Mouse (Mus musculus) MEL (cell line): ENCODE measurements around the gene Sostdc1. TPM values are rescaled to one million over a fixed set of nuclear protein-coding genes. Genes with fewer than 3 reads are reported as not detected.

Source experiments
- DNase-seq: peaks from one replicate; pipeline ENCODE4 v3.0.0; 2011; ENCODE audit warnings: low read depth, low spot score
- H3K27ac ChIP-seq: 2 replicates; pipeline ENCODE4 v1.5.1; 2012; ENCODE audit warnings: low read depth, mild to moderate bottlenecking, control low read depth, low read length, moderate library complexity; ENCODE audit not compliant: control insufficient read depth
- H3K27me3 ChIP-seq, 2 experiments: fragments of 150-350 bp in 1 of 2; sonication (generic) in 1 of 2; 2 replicates each; pipeline ENCODE4 v1.6.1; 2012; ENCODE audit warnings: low read length in 2 of 2, mild to moderate bottlenecking in 2 of 2, improper control_type of control experiment in 1 of 2, moderate library complexity in 1 of 2; ENCODE audit not compliant: insufficient read depth in 2 of 2, control insufficient read depth in 1 of 2
- H3K36me3 ChIP-seq, 2 experiments: 2 replicates each; pipeline ENCODE4 v1.6.1; 2012 to 2014; ENCODE audit warnings: low read length in 2 of 2, improper control_type of control experiment in 1 of 2, inconsistent platforms in 1 of 2, mild to moderate bottlenecking in 1 of 2; ENCODE audit not compliant: insufficient read depth in 2 of 2, control insufficient read depth in 1 of 2
- H3K4me1 ChIP-seq, 2 experiments: fragments of 150-350 bp in 1 of 2; sonication (generic) in 1 of 2; 2 replicates each; pipeline ENCODE4 v1.6.1; 2012; ENCODE audit warnings: low read length in 2 of 2, improper control_type of control experiment in 1 of 2, mild to moderate bottlenecking in 1 of 2; ENCODE audit not compliant: insufficient read depth in 2 of 2, control insufficient read depth in 1 of 2
- H3K4me3 ChIP-seq, 2 experiments: fragments of 150-350 bp in 1 of 2; sonication (generic) in 1 of 2; 2 replicates each; pipeline ENCODE4 v1.5.1; 2012; ENCODE audit warnings: low read depth in 2 of 2, low read length in 2 of 2, mild to moderate bottlenecking in 2 of 2, moderate library complexity in 2 of 2, control low read depth in 1 of 2, improper control_type of control experiment in 1 of 2; ENCODE audit not compliant: control insufficient read depth in 1 of 2, insufficient read depth in 1 of 2
- H3K79me2 ChIP-seq: 2 replicates; pipeline ENCODE4 v1.6.1; 2012; ENCODE audit warnings: mild to moderate bottlenecking, low read length, moderate library complexity; ENCODE audit not compliant: control insufficient read depth, poor library complexity, insufficient read depth
- H3K9ac ChIP-seq: 2 replicates; pipeline ENCODE4 v1.6.1; 2012; ENCODE audit warnings: low read depth, mild to moderate bottlenecking, control low read depth, low read length, moderate library complexity; ENCODE audit not compliant: control insufficient read depth, poor library complexity, severe bottlenecking
- H3K9me3 ChIP-seq: fragments of 150-350 bp; sonication (generic); replicated peaks from 2 replicates; pipeline ENCODE4 v1.6.1; 2012; ENCODE audit warnings: mild to moderate bottlenecking, low read length, improper control_type of control experiment, moderate library complexity; ENCODE audit not compliant: insufficient read depth
- BHLHE40 ChIP-seq: IDR thresholded peaks from 2 replicates; pipeline ENCODE4 v1.6.1; 2012; ENCODE audit warnings: low read depth, mild to moderate bottlenecking, inconsistent platforms, low read length, improper control_type of control experiment, borderline replicate concordance
- ELF1 ChIP-seq: IDR thresholded peaks from 2 replicates; pipeline ENCODE4 v1.6.1; 2014; ENCODE audit warnings: low read depth, mild to moderate bottlenecking, inconsistent platforms, low read length, improper control_type of control experiment, moderate library complexity
- GABPA ChIP-seq: IDR thresholded peaks from 2 replicates; pipeline ENCODE4 v1.6.1; 2012; ENCODE audit warnings: low read depth, mild to moderate bottlenecking, inconsistent platforms, low read length, improper control_type of control experiment, moderate library complexity
- HCFC1 ChIP-seq: IDR thresholded peaks from 2 replicates; pipeline ENCODE4 v1.6.1; 2012; ENCODE audit warnings: low read depth, mild to moderate bottlenecking, inconsistent platforms, low read length, improper control_type of control experiment, moderate library complexity
- JUND ChIP-seq: IDR thresholded peaks from 2 replicates; pipeline ENCODE4 v1.6.1; 2011; ENCODE audit warnings: low read depth, mild to moderate bottlenecking, improper control_type of control experiment, low read length
- MAX ChIP-seq: IDR thresholded peaks from 2 replicates; pipeline ENCODE4 v1.6.1; 2011; ENCODE audit warnings: low read length, improper control_type of control experiment
- MAZ ChIP-seq: IDR thresholded peaks from 2 replicates; pipeline ENCODE4 v1.6.1; 2012; ENCODE audit warnings: low read depth, mild to moderate bottlenecking, inconsistent platforms, low read length, improper control_type of control experiment
- MEF2A ChIP-seq: IDR thresholded peaks from 2 replicates; pipeline ENCODE4 v1.6.1; 2014; ENCODE audit warnings: low read depth, mild to moderate bottlenecking, inconsistent platforms, low read length, improper control_type of control experiment; ENCODE audit not compliant: poor library complexity, insufficient replicate concordance, severe bottlenecking; ENCODE audit errors: extremely low read depth
- MXI1 ChIP-seq: IDR thresholded peaks from 2 replicates; pipeline ENCODE4 v1.6.1; 2011; ENCODE audit warnings: mild to moderate bottlenecking, low read depth, low read length, improper control_type of control experiment
- MYB ChIP-seq: IDR thresholded peaks from 2 replicates; pipeline ENCODE4 v1.6.1; 2011; ENCODE audit warnings: mild to moderate bottlenecking, low read depth, low read length, improper control_type of control experiment
- MYC ChIP-seq: IDR thresholded peaks from 2 replicates; pipeline ENCODE4 v1.6.1; 2011; ENCODE audit warnings: low read depth, mild to moderate bottlenecking, low read length, improper control_type of control experiment, moderate library complexity
- NELFE ChIP-seq: IDR thresholded peaks from 2 replicates; pipeline ENCODE4 v1.6.1; 2011; ENCODE audit warnings: low read depth, low read length, improper control_type of control experiment
- NRF1 ChIP-seq: IDR thresholded peaks from 2 replicates; pipeline ENCODE4 v1.6.1; 2014; ENCODE audit warnings: low read depth, mild to moderate bottlenecking, inconsistent platforms, low read length, improper control_type of control experiment, moderate library complexity; ENCODE audit not compliant: poor library complexity, insufficient read depth, severe bottlenecking
- SMC3 ChIP-seq: IDR thresholded peaks from 2 replicates; pipeline ENCODE4 v1.6.1; 2011; ENCODE audit warnings: low read depth, low read length, improper control_type of control experiment
- TAL1 ChIP-seq: IDR thresholded peaks from 2 replicates; pipeline ENCODE4 v1.6.1; 2012; ENCODE audit warnings: mild to moderate bottlenecking, inconsistent platforms, low read length, moderate library complexity, mixed read lengths
- TCF12 ChIP-seq: IDR thresholded peaks from 2 replicates; pipeline ENCODE4 v1.6.1; 2014; ENCODE audit warnings: low read depth, mild to moderate bottlenecking, inconsistent platforms, low read length, improper control_type of control experiment, moderate library complexity
- UBTF ChIP-seq: IDR thresholded peaks from 2 replicates; pipeline ENCODE4 v1.6.1; 2012; ENCODE audit warnings: low read depth, mild to moderate bottlenecking, inconsistent platforms, low read length, improper control_type of control experiment, moderate library complexity, borderline replicate concordance; ENCODE audit not compliant: insufficient read depth
- USF1 ChIP-seq: IDR thresholded peaks from 2 replicates; pipeline ENCODE4 v1.6.1; 2014; ENCODE audit warnings: low read depth, mild to moderate bottlenecking, inconsistent platforms, low read length, improper control_type of control experiment, moderate library complexity
- USF2 ChIP-seq, 2 experiments: IDR thresholded peaks; 2 replicates each; pipeline ENCODE4 v1.6.1; 2011 to 2012; ENCODE audit warnings: improper control_type of control experiment in 2 of 2, low read length in 2 of 2, borderline replicate concordance in 1 of 2, inconsistent platforms in 1 of 2, low read depth in 1 of 2, mild to moderate bottlenecking in 1 of 2; ENCODE audit not compliant: insufficient read depth in 1 of 2
- ZC3H11A ChIP-seq: IDR thresholded peaks from 2 replicates; pipeline ENCODE4 v1.6.1; 2012; ENCODE audit warnings: low read depth, mild to moderate bottlenecking, inconsistent platforms, low read length, improper control_type of control experiment
- ZKSCAN1 ChIP-seq: IDR thresholded peaks from 2 replicates; pipeline ENCODE4 v1.6.1; 2012; ENCODE audit warnings: low read depth, mild to moderate bottlenecking, inconsistent platforms, low read length, improper control_type of control experiment, moderate library complexity
- ZMIZ1 ChIP-seq: IDR thresholded peaks from 2 replicates; pipeline ENCODE4 v1.6.1; 2012; ENCODE audit warnings: low read depth, mild to moderate bottlenecking, inconsistent platforms, low read length, improper control_type of control experiment, moderate library complexity
- ZNF384 ChIP-seq: IDR thresholded peaks from 2 replicates; pipeline ENCODE4 v1.6.1; 2012; ENCODE audit warnings: low read depth, mild to moderate bottlenecking, inconsistent platforms, low read length, improper control_type of control experiment
- polyA plus RNA-seq, 2 experiments: library from polyadenylated mRNA; stranded (reverse) in 1 of 2; unstranded in 1 of 2; fragments of >175 nt in 1 of 2; fragments of >200 nt in 1 of 2; gene quantifications; 2 replicates each; pipeline versions ENCODE4 v1.2.1 to v1.2.4; 2012; ENCODE audit warnings: low replicate concordance in 2 of 2, low read depth in 1 of 2; ENCODE audit not compliant: insufficient read length in 2 of 2, insufficient read depth in 1 of 2, missing spikeins in 1 of 2
- total RNA-seq: library from RNA; depleted of rRNA; stranded (reverse); fragments of 300-350 nt; gene quantifications from 2 replicates; pipeline ENCODE4 v1.2.3, GENCODE M21; 2012

The Sostdc1 gene
- total and polyA plus RNA-seq, 3 experiments = not detected

- no peaks in the 10 kb centered on the region for H3K9me3 ChIP-seq
- no peaks in the 10 kb centered on the region; a peak in 2 of 4 replicates for H3K27me3 ChIP-seq
- H3K79me2 ChIP-seq = no peaks in the 10 kb centered on the region
- no peak overlapping the region for H3K27ac ChIP-seq
- TF ChIP-seq GABPA = no peak
- TF ChIP-seq HCFC1 = no peak
- TF ChIP-seq MAZ = no peak
- no peak for TF ChIP-seq TAL1
- TF ChIP-seq ZNF384 = no peak
- H3K36me3 ChIP-seq = no peaks in the 10 kb centered on the region
- H3K4me1 ChIP-seq = no peaks in the 10 kb centered on the region
- H3K4me3 ChIP-seq = no peak overlapping the region
- no peak for DNase-seq
- H3K9ac ChIP-seq = no peak overlapping the region
These were observed 24.3 kb upstream of the Sostdc1 start for GRCm38 (mm10) chr12:36289634-36290033.

DNA sequence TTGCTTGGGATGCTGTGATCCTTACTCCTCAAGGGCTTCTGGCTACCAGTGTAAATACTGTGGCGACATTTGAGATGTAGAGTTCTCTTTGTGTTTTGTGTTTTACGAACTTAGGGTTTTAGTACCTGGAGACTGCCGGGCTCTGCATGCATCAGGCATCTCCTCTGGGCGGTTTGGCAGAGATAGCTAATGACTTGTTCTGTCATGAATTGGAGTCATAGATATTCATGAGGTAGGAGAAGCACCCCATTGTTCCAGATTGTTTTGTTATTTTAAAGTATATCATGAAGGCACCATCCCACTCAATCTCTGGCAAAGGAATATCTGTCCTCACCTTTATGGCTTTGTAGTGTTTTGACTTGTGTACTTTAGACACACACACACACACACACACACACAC lies 23.5 kb upstream of the Sostdc1 start:
- no peak for DNase-seq
- Histone ChIP-seq H3K4me1 (no peaks in the 10 kb centered on the region), H3K9ac (no peak overlapping the region), H3K36me3 (no peaks in the 10 kb centered on the region), H3K79me2 (no peaks in the 10 kb centered on the region), H3K27me3 (no peaks in the 10 kb centered on the region; a peak in 2 of 4 replicates), H3K9me3 (no peaks in the 10 kb centered on the region), H3K4me3 (no peak overlapping the region), H3K27ac (no peak overlapping the region)
- TF ChIP-seq USF2 (IDR thresholded peaks at IDR 0.05; ENCODE audit: borderline replicate concordance in 1 of 2, insufficient read depth in 1 of 2, low read depth in 1 of 2, low read length in 2 of 2) = no peak
- TF ChIP-seq MXI1 = no peak
- TF ChIP-seq GABPA = no peak
- no peak for TF ChIP-seq ZNF384
- no peak for TF ChIP-seq ELF1
- no peak for TF ChIP-seq NELFE
- no peak for TF ChIP-seq MAX
- no peak for TF ChIP-seq UBTF
- TF ChIP-seq MYC = no peak
- no peak for TF ChIP-seq ZKSCAN1
- no peak for TF ChIP-seq NRF1
- TF ChIP-seq ZC3H11A = no peak
- TF ChIP-seq TCF12 = no peak
- TF ChIP-seq BHLHE40 = no peak
- TF ChIP-seq MEF2A = no peak
- no peak for TF ChIP-seq MYB
- no peak for TF ChIP-seq ZMIZ1
- no peak for TF ChIP-seq JUND
- TF ChIP-seq SMC3 = no peak
- TF ChIP-seq USF1 = no peak
